Mouse (Mus musculus) E14TG2a.4 (cell line): ENCODE results near the gene Tax1bp3.
A peak's percentile ranks its signal among the peaks of the same experiment; 100 is the strongest.

Source experiments
- CTCF ChIP-seq: conservative IDR thresholded peaks from 2 replicates; pipeline ENCODE4 v1.5.1; 2014; ENCODE audit warnings: low read length
- NANOG ChIP-seq: IDR thresholded peaks from 2 replicates; pipeline ENCODE4 v1.6.1; 2014; ENCODE audit warnings: borderline replicate concordance, low read length, mixed read lengths
- POU5F1 ChIP-seq: IDR thresholded peaks from 2 replicates; pipeline ENCODE4 v1.6.1; 2014; ENCODE audit warnings: low read length, borderline replicate concordance

DNA sequence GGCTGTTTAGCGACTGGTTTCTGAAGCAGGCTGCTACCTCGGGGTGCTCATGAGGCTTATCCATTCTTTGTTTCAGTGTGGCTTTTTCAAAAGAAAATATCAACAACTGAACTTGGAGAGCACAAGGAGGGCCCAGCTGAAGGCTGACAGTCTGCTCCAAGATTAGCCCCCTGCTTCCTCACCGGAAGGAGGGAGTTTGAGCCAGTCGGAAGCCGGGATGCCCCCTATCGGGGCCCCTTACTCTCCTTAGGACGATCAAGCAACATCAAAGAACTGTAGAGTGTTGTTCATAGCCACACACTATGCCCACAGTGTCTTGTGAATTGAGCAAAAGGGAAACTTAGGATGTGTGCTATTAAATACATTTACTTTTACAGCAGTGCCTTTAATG is 29.9 kb upstream of the Tax1bp3 start:
- no peak for TF ChIP-seq CTCF
- no peak for TF ChIP-seq POU5F1
- TF ChIP-seq NANOG = peak; percentile 36; the same call in 1 of the 2 replicates
